Mouse (Mus musculus) left cerebral cortex, postnatal 25 days (tissue): ENCODE measurements at regions not wholly inside any gene's neighbourhood (a gene's known extent, or its start where the extent isn't known, plus 50 kb on each side); places are given as distances from the start of the nearest gene placed in this dataset.

Source experiments
- DNase-seq, 2 experiments: peaks; one replicate each; pipeline ENCODE4 v3.0.0; 2022; ENCODE audit warnings: low spot score in 2 of 2, mixed read lengths in 1 of 2
- intact Hi-C: fragments of 180-260 bp; cut with DNase I; formaldehyde crosslinking; loops from one replicate; pipeline ENCODE4 v1.15.1; 2025

GRCm38 (mm10) chr9:27453476-27453875 lies 56.9 kb downstream of the Spata19 start:
- no peak for DNase-seq
- intact Hi-C loops = loop anchor here (5.0 to 10.0 kb wide), 2 partner anchors 59 to 181 kb away; no protein-coding TSS in a partner anchor

GRCm38 (mm10) chr9:27453924-27454652 lies 57.5 kb downstream of the Spata19 start:
- peak; percentile 57 to 94 for DNase-seq
- intact Hi-C loops = loop anchor here (5.0 to 10.0 kb wide), 2 partner anchors 58 to 181 kb away; no protein-coding TSS in a partner anchor

GRCm38 (mm10) chr9:27458335-27459040 lies 61.9 kb downstream of the Spata19 start:
- no peak for DNase-seq
- intact Hi-C loops = loop anchor here (10.0 kb wide), 1 partner anchor 176 kb away; no protein-coding TSS in a partner anchor

GRCm38 (mm10) chr9:27461029-27461428 lies 64.4 kb downstream of the Spata19 start:
- DNase-seq = no peak
- intact Hi-C loops = no loop called here

- DNase-seq = peak in 1 of 2 experiments; percentile 62
- intact Hi-C loops = no loop called here
These were observed 67.4 kb downstream of the Spata19 start for GRCm38 (mm10) chr9:27464006-27464405.

GRCm38 (mm10) chr9:27475468-27475867 lies 78.9 kb downstream of the Spata19 start:
- DNase-seq = peak; percentile 31 to 80
- intact Hi-C loops = no loop called here

GRCm38 (mm10) chr9:27476636-27477035 lies 80.0 kb downstream of the Spata19 start:
- intact Hi-C loops = no loop called here
- no peak for DNase-seq

GRCm38 (mm10) chr9:27477079-27477687 lies 80.6 kb downstream of the Spata19 start:
- intact Hi-C loops = no loop called here
- DNase-seq = no peak

- intact Hi-C loops = no loop called here
- no peak for DNase-seq
These were observed 81.7 kb downstream of the Spata19 start for GRCm38 (mm10) chr9:27478346-27478745.

GRCm38 (mm10) chr9:27501816-27502215 lies 105.2 kb downstream of the Spata19 start:
- intact Hi-C loops = no loop called here
- DNase-seq = peak in 1 of 2 experiments; percentile 59

GRCm38 (mm10) chr9:27509157-27509556 lies 112.6 kb downstream of the Spata19 start:
- DNase-seq = peak in 1 of 2 experiments; percentile 50
- intact Hi-C loops = no loop called here

- peak; percentile 23 to 71 for DNase-seq
These were observed 113.1 kb downstream of the Spata19 start for GRCm38 (mm10) chr9:27509711-27510110.

GRCm38 (mm10) chr9:27511161-27511560 lies 114.6 kb downstream of the Spata19 start:
- intact Hi-C loops = loop anchor here (2.0 to 5.0 kb wide), 2 partner anchors 59 to 256 kb away; no protein-coding TSS in a partner anchor
- DNase-seq = peak; percentile 27 to 90

More at GRCm38 (mm10) chr9:27509711-27510110, 113.1 kb downstream of the Spata19 start:
- intact Hi-C loops = loop anchor here (2.0 to 5.0 kb wide), 2 partner anchors 57 to 257 kb away; no protein-coding TSS in a partner anchor

- intact Hi-C loops = no loop called here
These were observed 119.0 kb downstream of the Spata19 start for GRCm38 (mm10) chr9:27515427-27516110.

GRCm38 (mm10) chr9:27518031-27518430 lies 121.4 kb downstream of the Spata19 start:
- intact Hi-C loops = no loop called here
- peak in 1 of 2 experiments; percentile 42 for DNase-seq

More at GRCm38 (mm10) chr9:27515427-27516110, 119.0 kb downstream of the Spata19 start:
- DNase-seq = peak in 1 of 2 experiments; percentile 81

GRCm38 (mm10) chr9:27519711-27520110 lies 123.1 kb downstream of the Spata19 start:
- intact Hi-C loops = no loop called here
- DNase-seq = no peak

GRCm38 (mm10) chr9:27521181-27521580 lies 124.6 kb downstream of the Spata19 start:
- no peak for DNase-seq
- intact Hi-C loops = no loop called here

GRCm38 (mm10) chr9:27526681-27527080 lies 130.1 kb downstream of the Spata19 start:
- intact Hi-C loops = no loop called here

GRCm38 (mm10) chr9:27538480-27538879 lies 141.9 kb downstream of the Spata19 start:
- no peak for DNase-seq
- intact Hi-C loops = no loop called here

More at GRCm38 (mm10) chr9:27526681-27527080, 130.1 kb downstream of the Spata19 start:
- no peak for DNase-seq
